Mouse (Mus musculus): ENCODE measurements around the gene H6pd. TPM values are rescaled to one million over a fixed set of nuclear protein-coding genes. Genes with fewer than 3 reads are reported as not detected.
"Not testable (repeated sequence)": the region's sequence is repeated elsewhere in the genome, so short reads cannot be mapped to it uniquely, and the experiment has no call there.

The H6pd gene
- polyA plus RNA-seq, 1 experiment from 2014 or later: 3.1 TPM

- no peak for ATAC-seq (ENCODE audit: low FRiP score)
- 94% methylated on average over 9 of the region's 9 CpGs for WGBS
- no peaks in the 10 kb centered on the region for H3K9me3 ChIP-seq (ENCODE audit: control insufficient read depth, low read length)
- DNase-seq (ENCODE audit: low spot score): no peak
- H3K4me1 ChIP-seq (replicated peaks; ENCODE audit: control insufficient read depth, insufficient read depth, low read length): peaks cover 12% of the 10 kb centered on the region
- H3K27me3 ChIP-seq (ENCODE audit: control insufficient read depth, insufficient read depth, low read length): peaks cover 23% of the 10 kb centered on the region
- no peak overlapping the region for H3K9ac ChIP-seq
- H3K4me2 ChIP-seq (replicated peaks): no peak overlapping the region
- H3K36me3 ChIP-seq (replicated peaks; ENCODE audit: control insufficient read depth, insufficient read depth): no peaks in the 10 kb centered on the region
- H3K27ac ChIP-seq: no peak overlapping the region
- no peak overlapping the region for H3K4me3 ChIP-seq (replicated peaks; ENCODE audit: low read length)
These were observed 34.8 kb upstream of the H6pd start for GRCm38 (mm10) chr4:150043591-150043990.

GRCm38 (mm10) chr4:150041346-150042110, 32.7 kb upstream of the H6pd start:
- WGBS: 81% methylated on average over 10 of the region's 10 CpGs

DNA sequence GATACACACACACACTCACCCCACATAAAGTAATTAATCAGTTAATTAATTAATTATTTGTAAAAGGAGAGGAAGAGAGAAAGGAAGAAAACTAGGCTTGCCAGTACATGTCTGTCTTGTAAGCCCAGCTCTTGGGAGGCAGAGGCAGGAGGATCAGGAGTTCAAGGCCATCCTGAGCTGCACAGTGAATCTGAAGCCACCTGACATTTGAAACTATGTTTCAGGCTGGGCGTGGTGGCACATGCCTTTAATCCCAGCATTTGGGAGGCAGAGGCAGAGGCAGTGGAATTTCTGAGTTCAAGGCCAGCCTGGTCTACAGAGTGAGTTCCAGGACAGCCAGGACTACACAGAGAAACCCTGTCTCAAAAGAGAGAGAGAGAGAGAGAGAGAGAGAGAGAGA, 32.0 kb upstream of the H6pd start:
- DNase-seq (ENCODE audit: low spot score); H3K9me3 ChIP-seq (ENCODE audit: control insufficient read depth, low read length); H3K27me3 ChIP-seq (ENCODE audit: control insufficient read depth, insufficient read depth, low read length); H3K27ac ChIP-seq; H3K36me3 ChIP-seq (replicated peaks; ENCODE audit: control insufficient read depth, insufficient read depth); H3K9ac ChIP-seq; ATAC-seq (ENCODE audit: low FRiP score); H3K4me3 ChIP-seq (replicated peaks; ENCODE audit: low read length); H3K4me2 ChIP-seq (replicated peaks); H3K4me1 ChIP-seq (replicated peaks; ENCODE audit: control insufficient read depth, insufficient read depth, low read length): not testable (repeated sequence)
- WGBS: 73% methylated on average over 1 of the region's 1 CpGs

More at GRCm38 (mm10) chr4:150041346-150042110, 32.7 kb upstream of the H6pd start:
- no peak overlapping the region for H3K4me2 ChIP-seq (replicated peaks)
- ATAC-seq (ENCODE audit: low FRiP score) (no peak), DNase-seq (ENCODE audit: low spot score) (no peak)
- no peaks in the 10 kb centered on the region for H3K4me1 ChIP-seq (replicated peaks; ENCODE audit: control insufficient read depth, insufficient read depth, low read length)
- H3K4me3 ChIP-seq (replicated peaks; ENCODE audit: low read length): no peak overlapping the region
- H3K9ac ChIP-seq: no peak overlapping the region
- H3K27ac ChIP-seq: no peak overlapping the region
- H3K27me3 ChIP-seq (ENCODE audit: control insufficient read depth, insufficient read depth, low read length): peaks cover 8% of the 10 kb centered on the region; the same call in 1 of the 2 replicates
- no peaks in the 10 kb centered on the region for H3K36me3 ChIP-seq (replicated peaks; ENCODE audit: control insufficient read depth, insufficient read depth)
- H3K9me3 ChIP-seq (ENCODE audit: control insufficient read depth, low read length): no peaks in the 10 kb centered on the region

GRCm38 (mm10) chr4:150040003-150040581, 31.3 kb upstream of the H6pd start:
- Histone ChIP-seq H3K4me1 (replicated peaks; ENCODE audit: control insufficient read depth, insufficient read depth, low read length) (no peaks in the 10 kb centered on the region), H3K4me2 (replicated peaks) (no peak overlapping the region), H3K4me3 (replicated peaks; ENCODE audit: low read length) (no peak overlapping the region), H3K36me3 (replicated peaks; ENCODE audit: control insufficient read depth, insufficient read depth) (no peaks in the 10 kb centered on the region), H3K27ac (no peak overlapping the region), H3K9me3 (ENCODE audit: control insufficient read depth, low read length) (no peaks in the 10 kb centered on the region), H3K9ac (no peak overlapping the region), H3K27me3 (ENCODE audit: control insufficient read depth, insufficient read depth, low read length) (peaks cover under 1% of the 10 kb centered on the region; the same call in 1 of the 2 replicates)
- WGBS: 86% methylated on average over 9 of the region's 9 CpGs
- ATAC-seq (ENCODE audit: low FRiP score) (no peak), DNase-seq (ENCODE audit: low spot score) (no peak)

GRCm38 (mm10) chr4:150038533-150038932, 29.7 kb upstream of the H6pd start:
- no peak for DNase-seq (ENCODE audit: low spot score)
- Histone ChIP-seq H3K27ac (no peak overlapping the region), H3K36me3 (replicated peaks; ENCODE audit: control insufficient read depth, insufficient read depth) (no peaks in the 10 kb centered on the region), H3K4me1 (replicated peaks; ENCODE audit: control insufficient read depth, insufficient read depth, low read length) (peaks cover 4% of the 10 kb centered on the region), H3K27me3 (ENCODE audit: control insufficient read depth, insufficient read depth, low read length) (peaks cover 16% of the 10 kb centered on the region), H3K4me2 (replicated peaks) (no peak overlapping the region), H3K9ac (no peak overlapping the region), H3K4me3 (replicated peaks; ENCODE audit: low read length) (no peak overlapping the region), H3K9me3 (ENCODE audit: control insufficient read depth, low read length) (no peaks in the 10 kb centered on the region)
- 90% methylated on average over 7 of the region's 7 CpGs for WGBS
- ATAC-seq (ENCODE audit: low FRiP score): no peak

DNA sequence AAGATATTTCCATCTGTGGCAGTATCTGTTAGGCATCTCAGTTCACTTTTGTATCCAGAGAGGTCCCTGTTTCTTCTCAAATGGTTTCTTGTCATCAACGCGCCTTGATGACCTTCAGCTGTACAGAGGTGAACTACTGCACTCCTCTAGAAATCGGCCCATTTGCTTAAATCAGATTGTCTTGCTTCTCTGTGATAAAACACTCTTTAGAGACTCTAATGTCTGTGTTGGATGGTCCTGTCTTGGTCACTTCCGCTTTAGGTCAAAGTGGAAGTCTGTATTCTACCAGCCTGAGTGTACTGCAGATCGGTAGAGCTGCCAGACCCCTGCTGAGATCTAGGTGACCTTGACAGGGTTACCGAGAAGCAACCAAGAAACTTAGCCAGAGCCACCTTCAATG, 27.3 kb upstream of the H6pd start:
- H3K4me2 ChIP-seq (replicated peaks): no peak overlapping the region
- H3K27me3 ChIP-seq (ENCODE audit: control insufficient read depth, insufficient read depth, low read length): peaks cover 41% of the 10 kb centered on the region
- DNase-seq (ENCODE audit: low spot score): no peak
- H3K9ac ChIP-seq: no peak overlapping the region
- WGBS: 82% methylated on average over 6 of the region's 6 CpGs
- H3K36me3 ChIP-seq (replicated peaks; ENCODE audit: control insufficient read depth, insufficient read depth): no peaks in the 10 kb centered on the region
- no peak for ATAC-seq (ENCODE audit: low FRiP score)
- H3K27ac ChIP-seq: no peak overlapping the region
- H3K4me1 ChIP-seq (replicated peaks; ENCODE audit: control insufficient read depth, insufficient read depth, low read length): peaks cover 15% of the 10 kb centered on the region
- no peaks in the 10 kb centered on the region for H3K9me3 ChIP-seq (ENCODE audit: control insufficient read depth, low read length)
- no peak overlapping the region for H3K4me3 ChIP-seq (replicated peaks; ENCODE audit: low read length)

- Histone ChIP-seq H3K4me3 (replicated peaks; ENCODE audit: low read length) (no peak overlapping the region), H3K4me1 (replicated peaks; ENCODE audit: control insufficient read depth, insufficient read depth, low read length) (peaks cover 23% of the 10 kb centered on the region), H3K9me3 (ENCODE audit: control insufficient read depth, low read length) (no peaks in the 10 kb centered on the region), H3K9ac (no peak overlapping the region), H3K36me3 (replicated peaks; ENCODE audit: control insufficient read depth, insufficient read depth) (no peaks in the 10 kb centered on the region), H3K27ac (no peak overlapping the region), H3K27me3 (ENCODE audit: control insufficient read depth, insufficient read depth, low read length) (peaks cover 48% of the 10 kb centered on the region), H3K4me2 (replicated peaks) (no peak overlapping the region)
- ATAC-seq (ENCODE audit: low FRiP score) (no peak), DNase-seq (ENCODE audit: low spot score) (peak; percentile 96)
- WGBS: 11% methylated on average over 10 of the region's 10 CpGs
These were observed 26.5 kb upstream of the H6pd start for GRCm38 (mm10) chr4:150035280-150035679.

DNA sequence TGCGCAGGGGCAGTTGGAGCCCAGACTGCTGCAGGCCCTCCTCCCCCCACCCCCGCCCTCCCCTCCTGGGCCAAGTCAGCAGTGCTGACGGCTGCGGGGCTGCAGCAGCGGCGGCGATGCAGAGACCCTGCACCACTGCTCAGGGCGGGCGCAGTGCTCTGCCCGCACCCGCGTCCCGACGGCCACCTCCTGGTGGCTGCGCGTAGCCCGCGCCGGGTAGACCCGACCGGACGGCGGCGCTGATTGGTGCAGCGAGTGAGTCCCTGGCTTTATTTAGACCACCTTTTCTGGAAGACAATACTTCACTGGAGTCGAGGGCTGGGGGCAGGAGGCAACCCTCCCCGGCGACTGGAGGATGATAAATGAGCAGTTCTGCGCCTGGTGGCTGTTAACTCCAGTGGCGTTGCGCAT, 24.4 kb upstream of the H6pd start:
- no peaks in the 10 kb centered on the region for H3K9me3 ChIP-seq (ENCODE audit: control insufficient read depth, low read length)
- H3K27ac ChIP-seq: no peak overlapping the region
- peaks cover 66% of the 10 kb centered on the region for H3K27me3 ChIP-seq (ENCODE audit: control insufficient read depth, insufficient read depth, low read length)
- peak overlapping the region; percentile 56 for H3K4me2 ChIP-seq (replicated peaks)
- H3K9ac ChIP-seq: peak overlapping the region; percentile 29; the same call in 1 of the 2 replicates
- peaks cover 28% of the 10 kb centered on the region for H3K4me1 ChIP-seq (replicated peaks; ENCODE audit: control insufficient read depth, insufficient read depth, low read length)
- 1% methylated on average over 30 of the region's 31 CpGs for WGBS
- H3K4me3 ChIP-seq (replicated peaks; ENCODE audit: low read length): peak overlapping the region; percentile 24
- ATAC-seq (ENCODE audit: low FRiP score) (peak; percentile 56; the same call in 1 of the 2 replicates), DNase-seq (ENCODE audit: low spot score) (no peak)
- no peaks in the 10 kb centered on the region for H3K36me3 ChIP-seq (replicated peaks; ENCODE audit: control insufficient read depth, insufficient read depth)

- peak overlapping the region; percentile 52; the same call in 1 of the 2 replicates for H3K9ac ChIP-seq
- ATAC-seq (ENCODE audit: low FRiP score) (peak; percentile 52; the same call in 1 of the 2 replicates), DNase-seq (ENCODE audit: low spot score) (no peak)
- peak overlapping the region; percentile 32 for H3K4me3 ChIP-seq (replicated peaks; ENCODE audit: low read length)
- 24% methylated on average over 14 of the region's 14 CpGs for WGBS
- H3K27me3 ChIP-seq (ENCODE audit: control insufficient read depth, insufficient read depth, low read length): peaks cover 81% of the 10 kb centered on the region
- H3K4me2 ChIP-seq (replicated peaks): peak overlapping the region; percentile 65
- H3K4me1 ChIP-seq (replicated peaks; ENCODE audit: control insufficient read depth, insufficient read depth, low read length): peaks cover 28% of the 10 kb centered on the region
- no peaks in the 10 kb centered on the region for H3K36me3 ChIP-seq (replicated peaks; ENCODE audit: control insufficient read depth, insufficient read depth)
- H3K9me3 ChIP-seq (ENCODE audit: control insufficient read depth, low read length): no peaks in the 10 kb centered on the region
- no peak overlapping the region for H3K27ac ChIP-seq
These were observed 22.5 kb upstream of the H6pd start for GRCm38 (mm10) chr4:150031234-150031890.

All from hindbrain, embryonic 14.5 days (tissue).